Mouse (Mus musculus) 3T3-L1 (cell line): ENCODE results near the gene Nos1ap.

Experiments
- DNase-seq: peaks from one replicate; pipeline ENCODE4 v3.0.0-alpha.2; 2015; ENCODE audit warnings: low read depth, low spot score

Gene Nos1ap

DNA sequence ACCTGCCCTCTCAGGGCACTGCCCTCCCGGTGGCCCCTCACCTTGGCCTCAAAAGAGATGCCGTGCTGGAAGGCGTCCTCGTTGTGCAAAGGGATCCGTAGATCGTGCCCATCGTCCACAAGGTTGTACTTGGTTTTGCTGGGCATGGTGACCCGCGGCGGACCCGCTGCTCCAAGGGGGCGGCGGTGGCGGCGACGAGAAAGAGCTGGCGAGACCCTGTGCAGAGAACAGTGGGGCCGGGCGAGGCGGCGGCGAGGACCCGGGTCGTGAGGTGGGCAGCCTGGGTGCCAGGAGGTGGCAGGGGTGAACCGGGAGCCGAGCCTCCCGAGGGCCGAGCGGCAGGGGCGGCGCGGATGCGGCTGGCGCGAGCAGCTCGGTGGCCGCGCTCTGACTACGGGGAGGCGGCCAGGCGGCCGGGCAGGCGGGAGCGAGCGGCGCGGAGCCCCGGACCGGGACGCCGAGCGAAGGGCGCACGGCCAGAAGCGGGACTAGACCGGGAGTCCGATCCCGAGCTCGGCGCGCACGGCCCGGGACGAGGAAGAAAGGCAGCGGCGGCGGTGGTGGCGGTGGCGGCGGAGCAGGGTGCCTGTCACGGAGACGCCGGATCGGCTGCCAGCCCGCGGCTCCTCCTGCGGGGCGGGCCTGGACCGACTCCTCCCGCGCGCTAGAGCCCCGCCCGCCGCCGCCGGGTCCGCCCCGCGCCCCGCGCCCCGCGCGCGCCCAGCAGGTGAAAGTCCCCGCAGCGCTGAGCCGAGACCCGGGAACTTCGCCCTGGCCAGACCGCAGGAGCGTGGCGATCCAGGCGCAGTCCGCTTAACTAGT is at the start of gene Nos1ap:
Nos1ap (minus strand) TSS at position 643 of the 822 bp plus-strand sequence.
- no peak for DNase-seq

DNA sequence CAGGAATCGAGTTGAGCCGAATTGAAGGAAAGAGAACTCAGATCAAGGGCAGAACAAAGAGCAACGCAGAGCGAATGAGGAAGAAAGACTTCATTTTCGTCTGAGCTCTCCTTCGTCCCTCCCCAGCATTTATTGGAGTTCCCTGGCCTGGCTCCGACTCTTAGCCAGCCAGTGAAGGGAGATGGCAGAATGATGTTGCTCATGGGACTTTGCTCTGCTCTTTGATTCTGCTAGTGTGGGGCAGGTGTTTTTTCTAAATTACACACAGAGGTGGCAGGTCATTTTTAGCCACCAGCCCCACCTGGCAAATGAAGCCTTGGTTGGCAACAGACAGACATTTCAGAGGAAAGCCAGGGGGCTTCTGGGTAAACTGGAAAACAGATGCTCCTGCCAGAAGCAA is 49.3 kb upstream of the Nos1ap start:
- no peak for DNase-seq

DNA sequence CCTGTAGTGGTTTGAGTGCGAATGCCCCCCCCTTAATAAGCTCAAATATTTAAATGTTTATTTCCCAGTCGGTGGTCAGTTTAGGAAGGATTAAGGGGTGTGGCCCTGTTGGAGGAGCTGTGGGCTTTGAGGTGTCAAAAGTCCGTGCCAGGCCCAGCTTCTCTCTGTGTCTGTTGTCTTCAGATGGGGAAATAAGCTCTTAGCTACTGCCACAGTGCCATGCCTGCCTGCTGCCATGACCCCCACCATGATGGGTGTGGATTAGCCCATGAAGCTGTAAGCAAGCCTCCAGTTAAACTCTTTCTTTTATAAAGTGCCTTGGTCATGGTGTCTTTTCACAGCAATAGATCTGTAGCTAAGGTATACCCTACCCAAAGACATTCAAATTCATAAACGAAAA is 43.2 kb upstream of the Nos1ap start:
- DNase-seq: no peak

DNA sequence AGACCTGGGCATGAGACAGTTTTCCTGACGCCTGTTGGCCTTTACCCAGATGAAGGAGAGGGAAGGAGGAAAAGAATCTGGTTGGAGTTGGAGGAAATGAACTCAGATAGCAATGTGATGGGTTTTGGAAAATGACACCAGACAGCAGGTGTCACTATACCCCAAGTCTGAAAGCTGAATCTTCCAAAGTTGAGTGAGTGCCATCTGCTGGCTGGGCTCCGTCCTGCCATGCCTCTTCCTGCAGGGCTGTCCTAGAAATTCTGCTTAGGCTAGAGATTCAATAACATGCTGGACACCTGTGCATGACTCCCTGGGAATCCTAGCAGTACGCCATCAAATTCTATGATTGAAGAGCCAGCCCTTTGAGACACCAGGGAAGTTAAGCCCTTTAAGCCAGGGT is 42.7 kb upstream of the Nos1ap start:
- peak; percentile 94 for DNase-seq

- DNase-seq: no peak
These were observed 41.9 kb upstream of the Nos1ap start for GRCm38 (mm10) chr1:170631571-170631970.

GRCm38 (mm10) chr1:170630489-170630888 is 40.8 kb upstream of the Nos1ap start:
- peak; percentile 26 for DNase-seq

DNA sequence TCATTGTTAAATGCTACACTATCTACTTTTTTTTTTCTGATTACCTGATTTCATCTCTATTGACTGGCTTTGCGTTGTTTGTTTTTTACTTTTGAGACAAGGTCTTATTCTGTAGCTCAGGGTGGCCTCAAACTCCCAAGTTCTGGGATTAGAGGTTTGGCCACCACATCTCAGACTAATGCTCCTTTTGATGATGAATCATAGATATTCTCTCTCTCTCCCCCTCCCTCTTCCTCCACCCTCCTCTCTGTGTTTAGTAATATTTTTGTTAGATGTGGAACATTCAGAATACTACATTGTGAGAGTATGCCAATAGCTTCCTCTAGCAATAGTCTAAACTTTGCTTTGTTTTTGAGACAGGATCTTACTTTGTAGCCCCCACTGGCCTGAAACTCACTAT is 33.8 kb upstream of the Nos1ap start:
- DNase-seq: no peak

- DNase-seq: no peak
These were observed 33.3 kb upstream of the Nos1ap start for GRCm38 (mm10) chr1:170622934-170623333.

DNA sequence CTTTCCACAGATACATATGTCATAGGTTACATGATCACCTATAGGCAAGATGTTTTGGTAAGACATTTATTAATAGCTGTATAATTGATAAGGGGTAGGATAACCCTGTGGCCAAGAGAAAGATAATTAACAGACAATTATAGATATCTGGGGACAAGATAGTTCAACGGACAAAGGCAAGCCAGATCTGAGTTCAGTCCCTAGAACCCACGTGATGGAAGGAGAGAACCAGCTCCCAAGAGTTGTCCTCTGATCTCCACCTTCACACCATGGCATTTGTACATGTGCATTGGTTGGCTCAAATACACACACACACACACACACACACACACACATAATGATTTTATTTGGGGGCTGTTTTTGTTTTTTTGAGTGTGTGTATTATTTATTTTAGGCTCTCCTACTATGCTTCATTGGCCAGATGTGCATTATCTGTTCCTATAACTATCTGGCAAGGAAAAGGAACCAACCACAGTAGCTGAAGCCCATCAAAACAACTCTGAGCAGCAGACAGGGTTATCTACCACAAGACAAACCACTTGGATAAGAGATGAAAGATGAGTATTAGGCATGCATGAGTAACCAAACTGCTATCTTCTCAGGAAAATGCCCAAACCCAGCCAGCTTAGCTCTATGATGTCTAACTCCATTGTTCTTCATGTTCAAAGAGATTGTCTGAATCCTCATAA is 30.2 kb upstream of the Nos1ap start:
- no peak for DNase-seq

GRCm38 (mm10) chr1:170612968-170613872 is 23.6 kb upstream of the Nos1ap start:
- peak; percentile 77 for DNase-seq

DNA sequence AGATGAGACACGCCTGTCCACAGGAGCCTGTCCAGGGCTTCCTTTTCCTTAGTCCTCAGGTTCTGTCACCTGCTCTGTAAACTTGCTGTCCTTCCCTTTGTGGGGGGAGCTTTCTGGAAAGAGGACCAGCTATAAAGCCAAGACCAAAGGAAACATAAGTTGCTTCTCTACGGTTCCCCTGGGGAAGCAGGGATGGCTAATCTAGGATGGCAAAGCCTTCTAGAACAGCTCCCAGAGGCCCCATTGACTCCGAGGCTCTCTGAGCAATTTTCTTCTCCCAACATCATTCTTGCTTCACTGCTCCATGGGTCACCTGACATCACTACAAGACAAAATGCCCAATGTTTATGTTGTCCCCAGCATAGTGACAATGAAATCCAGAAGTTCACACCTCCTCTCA is 22.0 kb upstream of the Nos1ap start:
- DNase-seq: no peak

DNA sequence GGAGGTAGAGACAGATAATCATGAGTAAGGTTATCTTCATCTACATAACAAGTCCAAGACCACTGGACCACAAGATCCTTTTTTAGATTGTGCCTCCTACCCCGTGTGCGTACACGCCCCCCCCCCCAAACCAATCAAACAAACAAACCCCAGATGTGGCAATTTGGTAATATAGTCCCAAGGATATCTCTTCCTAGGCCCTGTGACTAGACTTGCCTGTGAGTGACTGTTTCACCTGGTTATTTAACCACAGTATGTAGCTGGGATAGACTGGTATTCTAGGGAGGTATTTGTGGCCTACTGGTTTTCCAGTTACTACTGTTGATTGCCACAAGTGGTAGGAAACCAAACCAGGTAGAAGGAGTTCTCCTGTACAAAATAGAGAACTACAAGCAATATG is 21.0 kb upstream of the Nos1ap start:
- DNase-seq: no peak

GRCm38 (mm10) chr1:170610289-170610688 is 20.6 kb upstream of the Nos1ap start:
- no peak for DNase-seq

DNA sequence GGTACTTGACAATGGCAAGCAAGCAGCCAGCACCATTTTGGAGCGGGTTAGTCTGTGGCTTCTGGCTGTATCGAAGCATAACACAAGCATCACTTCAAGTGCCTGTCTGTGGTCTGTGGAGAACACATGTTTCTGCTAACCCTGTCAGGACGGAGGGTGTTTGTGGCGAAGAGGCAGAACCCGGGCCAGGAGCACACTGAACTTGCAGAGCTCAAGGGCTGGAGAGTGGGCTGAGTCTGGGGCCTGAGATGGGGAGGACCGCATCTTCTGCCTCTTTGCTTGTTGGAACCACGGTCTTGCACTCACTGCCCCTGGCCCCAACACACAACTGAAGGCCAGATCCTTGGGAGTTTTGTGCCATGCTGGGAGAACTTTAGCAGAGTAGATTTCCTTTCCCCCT is 20.2 kb upstream of the Nos1ap start:
- DNase-seq: no peak

DNA sequence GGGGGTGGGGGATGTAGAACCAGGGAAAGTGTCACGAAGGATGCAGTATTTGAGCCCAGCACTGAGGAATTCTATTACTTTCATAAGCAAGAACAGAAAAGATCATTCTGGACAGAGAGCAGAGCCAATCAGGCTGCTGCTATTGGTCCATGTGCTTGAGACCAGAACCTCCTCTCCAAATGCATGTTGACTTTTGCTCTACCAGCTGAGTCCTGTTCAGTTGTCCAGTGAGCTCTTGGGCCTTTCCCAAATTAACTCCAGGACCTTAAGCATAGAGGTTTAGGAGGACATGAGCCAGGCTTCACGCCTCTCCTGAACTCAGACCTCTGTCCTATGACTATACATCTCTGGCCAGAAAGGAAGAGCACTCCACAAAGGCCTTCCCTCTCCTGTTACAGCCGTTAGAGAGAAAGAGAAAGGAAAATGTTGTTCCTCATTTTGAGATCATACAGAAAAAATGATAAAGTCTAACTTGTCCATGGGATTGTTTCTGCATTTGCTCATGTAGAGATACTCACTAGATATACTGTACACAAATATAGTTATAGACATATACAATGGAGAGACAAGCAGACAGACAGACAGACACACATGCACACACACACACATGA is 18.9 kb upstream of the Nos1ap start:
- DNase-seq: no peak

DNA sequence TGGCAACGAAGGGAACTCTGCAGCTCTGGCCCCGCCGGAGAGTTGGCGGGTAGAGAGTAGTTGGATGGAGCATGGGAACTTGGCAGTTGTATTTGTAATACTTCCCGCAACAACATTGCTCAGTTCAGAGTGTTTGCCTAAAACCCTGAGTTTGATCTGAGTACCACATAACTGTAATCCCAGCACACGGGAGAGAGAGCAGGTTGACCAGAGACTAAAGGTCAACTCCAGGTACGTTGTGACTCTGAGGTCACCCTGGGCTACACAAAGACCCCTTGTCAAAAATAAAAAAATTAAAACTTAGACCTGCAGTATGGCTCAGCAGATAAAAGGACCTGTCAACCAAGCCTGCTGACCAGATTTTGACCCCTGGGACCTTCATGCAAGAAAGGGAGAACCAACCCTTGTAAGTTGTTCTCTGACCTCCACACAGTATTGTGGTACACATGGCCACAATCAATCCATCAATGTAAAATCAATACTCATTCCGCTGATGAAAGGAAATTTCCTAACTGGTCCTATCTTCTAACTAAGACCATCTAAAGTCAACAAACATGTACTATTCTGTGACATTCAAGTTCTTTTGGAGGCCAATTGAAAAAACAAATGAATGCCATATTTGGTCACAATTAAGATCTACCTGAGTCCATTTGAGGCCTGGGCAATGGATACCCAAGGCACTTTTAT is 17.7 kb upstream of the Nos1ap start:
- no peak for DNase-seq

DNA sequence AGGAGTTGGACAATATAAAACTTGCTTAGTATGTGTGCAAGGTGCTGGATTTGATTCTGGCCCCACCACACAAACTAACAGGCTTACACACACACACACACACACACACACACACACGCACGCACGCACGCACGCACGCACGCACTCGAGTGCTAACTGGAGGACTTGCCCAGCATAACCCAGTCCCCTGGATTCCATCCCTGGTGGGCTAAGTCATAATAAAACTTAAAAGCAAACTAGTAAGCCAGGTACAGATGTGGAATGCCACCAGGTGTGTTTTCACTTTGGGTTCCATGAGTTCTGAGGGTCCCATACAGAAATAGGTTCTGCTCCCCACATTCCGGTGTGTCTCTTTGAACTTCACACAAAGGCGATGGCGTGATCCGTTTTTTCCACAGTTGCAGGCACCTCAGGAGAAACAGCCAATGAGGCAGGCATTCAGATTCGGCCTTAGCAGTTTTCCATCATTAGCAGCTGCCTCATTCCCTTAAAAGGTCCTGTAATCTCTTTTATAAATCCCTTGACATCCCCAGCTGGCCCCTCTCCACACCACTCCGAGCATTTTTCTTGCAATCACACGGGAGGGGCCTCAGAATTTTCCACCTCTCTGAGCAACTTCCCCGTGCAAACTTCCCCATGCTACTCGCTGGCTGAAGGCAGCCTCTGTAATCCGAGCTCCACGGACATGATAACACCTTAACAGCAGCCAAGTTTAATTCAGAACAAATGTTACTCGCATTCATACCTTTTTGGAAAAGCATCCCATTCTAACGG is 15.8 kb upstream of the Nos1ap start:
- DNase-seq: no peak

DNA sequence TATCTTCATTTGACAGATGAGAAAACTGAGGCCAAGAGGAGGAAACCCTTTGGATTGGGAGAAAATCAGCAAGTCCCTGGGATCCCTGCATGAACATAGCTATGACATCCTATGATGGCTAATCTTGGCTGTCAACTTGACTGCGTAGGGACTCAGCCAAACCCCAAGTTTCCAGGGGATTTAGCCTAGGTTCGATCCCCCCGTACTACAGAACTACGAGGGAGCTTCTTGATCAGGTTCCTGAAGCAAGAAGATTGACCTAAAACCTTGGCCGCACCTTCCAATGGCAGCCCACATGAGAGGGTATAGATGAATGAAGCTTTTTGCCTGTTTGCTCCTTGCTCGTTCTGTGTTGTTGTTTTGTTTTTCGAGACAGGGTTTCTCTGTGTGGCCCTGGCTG is 4.9 kb upstream of the Nos1ap start:
- DNase-seq: no peak

GRCm38 (mm10) chr1:170590531-170590930 is 870 bp upstream of the Nos1ap start:
- DNase-seq: no peak

DNA sequence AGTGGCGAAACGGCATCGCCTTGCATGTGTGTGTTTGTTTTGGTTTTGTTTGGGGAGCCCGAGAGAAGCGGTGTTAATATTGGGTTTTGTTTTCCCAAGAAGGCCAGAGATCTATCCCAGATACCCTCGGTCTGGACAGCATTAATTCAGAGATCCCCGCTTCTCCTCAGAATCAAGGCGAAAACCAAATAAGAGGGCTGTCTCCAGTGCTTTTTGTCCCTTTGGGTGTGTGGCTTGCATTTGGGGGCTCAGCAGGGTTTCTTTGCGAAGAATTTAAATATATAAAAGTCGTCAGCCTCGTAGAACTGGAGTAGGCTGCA is 340 bp upstream of the Nos1ap start:
- DNase-seq: no peak

DNA sequence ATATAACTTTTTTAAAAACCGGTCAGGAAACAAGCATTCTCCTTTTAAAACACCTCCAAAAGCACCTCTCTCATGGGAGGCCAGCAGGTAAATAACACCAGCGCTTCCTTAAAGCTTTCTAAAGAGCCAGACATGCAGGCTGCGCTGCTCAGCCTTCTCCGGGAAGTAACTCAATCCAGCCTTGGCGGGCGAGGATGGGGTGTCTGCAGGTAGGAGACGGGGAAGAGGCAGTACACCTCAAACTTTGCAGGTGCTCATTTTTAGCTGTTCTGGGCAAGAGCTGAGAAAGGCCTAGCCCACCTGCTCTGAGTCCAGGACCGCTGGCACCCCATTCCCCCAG is 812 bp downstream of the Nos1ap start:
- no peak for DNase-seq
